Mouse (Mus musculus): ENCODE data around the gene Ptpn6.
"Not testable (repeated sequence)": the region's sequence is repeated elsewhere in the genome, so short reads cannot be mapped to it uniquely, and the experiment has no call there.

The Ptpn6 gene

DNA sequence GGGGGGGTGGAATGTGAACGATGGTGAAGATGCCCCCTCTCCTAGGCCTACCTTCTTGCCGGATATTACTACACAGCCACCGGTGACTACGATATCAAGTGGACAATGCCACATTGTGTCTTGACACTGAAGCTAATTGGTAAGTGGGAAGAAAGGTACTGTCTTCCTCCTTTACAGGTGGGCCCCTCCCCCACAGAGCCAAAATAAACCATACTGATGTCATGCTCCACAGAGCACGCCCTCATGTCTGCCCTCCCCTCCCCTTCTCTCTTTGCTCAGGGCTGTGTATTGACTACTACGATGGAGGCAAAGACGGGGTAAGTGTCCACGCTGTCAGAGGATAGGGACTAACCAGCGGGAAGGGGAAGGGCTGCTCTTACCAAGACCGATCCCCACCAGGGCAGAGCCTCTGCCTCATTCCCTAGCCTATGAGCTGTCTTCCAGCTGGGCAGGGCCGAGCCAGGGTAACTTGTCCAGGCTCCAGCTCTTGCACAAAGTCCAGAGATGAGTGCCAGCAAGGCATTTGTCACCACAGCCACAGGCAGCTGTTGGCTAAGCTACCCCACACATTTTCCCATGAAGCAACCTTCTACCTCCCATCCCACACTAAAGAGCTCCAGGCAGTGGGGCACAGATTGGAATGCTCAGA lies 38.4 kb downstream of the Ptpn6 start:
- no peak for DNase-seq (ENCODE audit: extremely low spot score, low spot score)

DNA sequence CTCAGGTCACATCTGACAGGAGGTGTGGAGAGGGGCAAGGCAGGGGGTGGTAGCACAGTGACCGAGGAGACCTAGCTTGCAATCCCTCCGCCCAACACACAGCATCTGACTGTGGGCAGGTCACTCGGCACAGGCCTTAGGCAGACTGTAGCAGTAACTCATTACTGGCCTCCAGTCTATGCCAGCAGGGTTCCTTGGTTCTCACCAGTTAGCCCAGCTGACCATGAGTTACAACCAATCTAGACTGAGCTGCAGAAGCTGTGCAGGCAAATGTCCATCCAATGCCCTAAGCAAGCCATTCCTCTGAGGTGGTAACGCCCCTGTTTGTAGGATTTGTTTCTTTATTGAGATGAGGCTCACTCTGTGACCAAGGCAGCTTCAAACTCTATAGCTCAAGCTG lies 39.1 kb downstream of the Ptpn6 start:
- no peak for DNase-seq (ENCODE audit: extremely low spot score, low spot score)

DNA sequence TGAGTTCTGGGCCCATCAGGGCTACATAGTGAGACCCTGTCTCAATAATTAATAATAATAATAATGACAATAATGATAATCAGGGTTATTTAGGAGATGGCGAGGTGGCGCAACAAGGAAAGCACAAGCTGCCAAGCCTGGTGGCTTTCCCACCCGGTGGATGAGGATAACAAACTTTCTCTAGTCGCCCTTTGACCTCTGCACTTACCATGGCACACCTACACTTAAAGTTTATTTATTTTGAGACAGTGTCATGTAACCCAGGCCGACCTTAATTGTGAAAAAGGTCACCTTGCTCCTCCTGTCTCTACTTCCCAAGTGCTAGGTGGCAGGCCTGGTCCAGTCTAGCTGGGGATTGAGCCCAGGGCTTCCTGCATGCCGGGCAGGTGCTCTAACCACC lies 39.8 kb downstream of the Ptpn6 start:
- no peak for DNase-seq (ENCODE audit: extremely low spot score, low spot score)

DNA sequence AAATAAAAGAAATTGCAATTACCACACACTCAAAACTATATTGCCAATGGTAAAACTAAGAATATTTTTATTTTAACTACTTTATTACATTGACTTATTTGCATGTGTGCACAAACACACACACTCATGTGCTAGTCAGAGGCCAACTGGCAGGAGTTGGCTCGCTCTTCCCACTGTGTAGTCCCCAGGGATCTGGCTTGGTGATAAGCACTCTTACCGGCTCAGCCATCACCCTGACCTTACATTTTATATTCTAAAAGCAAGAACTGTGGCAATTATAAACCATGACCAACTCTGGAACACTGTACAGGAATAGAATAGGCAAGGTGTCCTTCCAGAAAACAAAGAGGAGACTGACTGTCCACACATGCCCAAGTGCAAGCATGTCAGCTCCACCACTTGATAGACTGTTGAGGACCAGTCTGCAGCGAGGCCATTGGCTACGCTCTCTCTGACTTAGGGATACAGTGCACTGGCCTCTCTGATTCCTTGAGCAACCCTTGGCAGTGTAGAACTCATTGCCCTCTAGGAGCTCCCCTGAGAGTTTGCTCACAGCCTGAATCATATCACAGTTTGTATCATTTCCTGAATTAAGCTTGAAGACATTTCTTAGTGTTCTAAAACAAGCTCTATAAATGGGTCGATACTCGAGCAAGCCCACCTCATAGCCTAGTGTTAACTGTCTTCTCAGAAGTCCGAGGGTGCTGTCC lies 41.9 kb downstream of the Ptpn6 start:
- DNase-seq (ENCODE audit: extremely low spot score, low spot score), result no peak

DNA sequence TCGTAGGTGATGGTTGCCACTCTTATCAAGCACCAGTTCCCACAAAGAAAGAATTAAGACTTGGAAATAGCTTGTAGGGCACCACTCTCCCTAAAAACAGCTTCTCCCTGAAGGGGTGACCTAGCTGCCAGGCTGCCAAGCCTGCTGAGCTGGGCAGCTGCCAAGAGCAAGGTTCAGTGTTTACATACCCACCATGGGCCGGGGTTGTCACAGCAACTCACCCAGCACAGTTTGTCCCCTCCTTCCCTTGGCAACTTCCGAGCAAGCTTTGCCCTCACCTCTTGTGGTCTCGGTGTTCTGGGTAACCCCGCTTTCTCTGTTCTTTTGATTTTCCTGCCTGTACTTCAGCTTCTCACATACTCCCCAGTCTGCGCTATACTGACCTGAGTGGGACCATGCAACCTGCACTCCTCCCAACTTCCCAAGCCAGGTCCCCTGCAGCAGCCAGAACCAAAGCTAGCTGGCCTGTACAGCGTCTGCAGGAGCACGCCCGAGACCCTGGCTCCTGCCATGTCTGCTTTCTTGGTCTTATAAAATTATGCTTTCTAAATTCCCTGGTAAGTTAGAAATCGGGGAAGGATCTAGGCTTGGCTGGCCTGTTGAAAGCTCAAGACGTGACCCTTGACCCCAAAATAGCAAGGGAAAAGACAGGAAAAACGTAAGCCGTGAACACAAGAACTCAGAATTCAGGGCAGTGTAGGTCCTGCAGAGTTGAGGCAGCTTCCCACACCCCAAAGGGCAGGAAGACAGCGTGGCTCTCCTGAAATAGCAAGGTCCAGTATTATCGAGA lies 44.2 kb downstream of the Ptpn6 start:
- no peak for DNase-seq (ENCODE audit: extremely low spot score, low spot score)

DNA sequence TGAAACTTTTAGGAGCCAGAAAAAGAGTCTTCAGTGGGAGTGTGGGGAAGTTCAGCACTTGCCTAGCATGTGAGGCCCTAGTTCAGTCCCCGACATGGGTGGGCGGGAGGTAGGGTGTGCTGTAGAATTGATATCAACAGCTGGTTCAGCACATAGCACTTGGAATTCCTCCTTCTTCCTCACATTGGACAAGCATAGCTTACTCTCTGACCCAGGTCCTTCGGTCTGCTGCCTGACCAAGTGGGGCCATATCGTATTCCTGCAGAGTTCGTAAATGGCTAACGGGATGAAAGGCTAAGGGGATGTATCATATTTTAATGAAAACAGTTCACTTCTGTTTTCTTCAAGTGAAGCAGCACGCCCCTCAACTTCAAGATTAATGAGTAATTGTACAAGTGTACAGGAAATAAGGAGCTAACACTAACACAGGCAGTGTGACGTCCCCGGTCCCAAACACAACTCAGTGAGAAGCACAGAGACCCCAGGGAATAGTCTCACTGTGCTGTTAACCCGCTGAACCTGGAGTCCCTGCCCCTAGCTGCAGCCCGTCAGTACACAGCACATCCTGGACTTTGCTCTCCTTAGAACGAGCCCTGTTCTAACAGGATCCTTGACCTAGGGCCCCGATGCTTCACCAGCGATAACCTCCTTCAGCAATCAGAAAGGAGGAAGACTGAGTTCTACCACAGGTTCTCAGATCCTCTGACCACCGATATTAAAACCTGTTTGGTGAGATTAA lies 45.1 kb downstream of the Ptpn6 start:
- DNase-seq (ENCODE audit: extremely low spot score, low spot score), result no peak

DNA sequence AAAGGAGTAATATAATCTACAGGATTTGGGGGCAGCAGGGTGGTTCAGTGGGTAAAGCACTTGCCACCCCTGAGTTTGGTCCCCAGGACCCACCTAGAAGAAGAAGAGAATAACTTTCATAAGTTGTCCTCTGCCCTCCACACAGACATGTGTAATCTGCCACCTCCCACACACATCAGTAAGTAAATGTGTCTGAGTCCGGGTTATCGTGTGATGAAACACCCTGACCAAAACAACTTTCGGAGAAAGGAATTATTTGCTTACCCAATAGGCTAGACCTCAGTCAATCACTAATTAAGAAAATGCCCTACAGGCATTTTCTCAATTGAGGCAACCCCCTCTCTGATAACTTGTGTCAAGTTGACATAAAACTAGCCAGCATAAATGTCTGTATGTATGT lies 48.0 kb downstream of the Ptpn6 start:
- DNase-seq (ENCODE audit: extremely low spot score, low spot score), result no peak

DNA sequence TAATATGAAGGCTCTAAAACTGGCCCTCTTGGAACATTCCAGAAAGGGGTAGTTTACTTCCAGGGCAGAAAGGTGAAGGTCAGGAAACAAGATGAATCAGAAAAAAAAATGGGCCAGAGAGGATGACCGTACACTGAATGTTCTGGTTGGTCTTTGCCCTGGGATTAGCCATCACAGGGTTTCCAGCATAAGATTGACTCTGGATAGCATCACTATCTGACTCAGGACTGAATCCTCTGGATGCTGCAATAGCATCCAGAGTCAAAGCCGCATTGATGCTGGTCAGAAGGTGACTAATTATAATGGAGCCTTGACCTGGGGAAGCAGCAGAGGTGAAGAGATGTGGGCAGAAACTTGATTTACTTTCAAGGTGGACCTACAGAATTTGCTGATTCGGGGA lies 49.5 kb downstream of the Ptpn6 start:
- no peak for DNase-seq (ENCODE audit: extremely low spot score, low spot score)

DNA sequence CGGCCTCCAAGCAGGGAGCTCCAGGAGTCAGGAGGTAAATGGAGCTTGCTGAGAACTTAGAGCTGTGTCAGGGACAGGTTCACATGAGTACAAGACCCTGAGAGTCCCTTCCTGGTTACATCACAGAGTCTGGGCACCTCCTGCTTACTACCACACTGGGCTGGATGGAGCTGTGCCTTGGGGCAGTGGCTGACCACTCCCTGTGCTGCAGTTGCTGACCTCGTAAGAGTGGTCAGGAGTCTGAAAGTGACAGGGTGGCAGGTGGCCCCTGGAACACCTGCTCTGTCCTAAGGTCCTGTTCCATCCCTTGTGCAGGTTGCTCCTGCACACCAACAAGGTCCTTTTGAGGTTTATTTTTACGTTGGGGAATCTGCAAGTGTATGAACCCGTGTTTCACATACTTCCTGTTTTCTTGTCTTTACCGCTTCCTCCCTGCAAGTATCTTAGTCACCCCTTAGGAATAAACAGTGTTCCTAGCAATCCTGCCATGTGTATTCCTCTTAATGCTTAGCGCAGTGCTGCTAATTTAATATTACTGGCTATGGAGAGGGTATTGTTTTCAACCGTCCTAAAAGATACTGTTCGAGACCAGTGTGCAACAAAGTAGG lies 50.3 kb downstream of the Ptpn6 start:
- no peak for DNase-seq (ENCODE audit: extremely low spot score, low spot score)

DNA sequence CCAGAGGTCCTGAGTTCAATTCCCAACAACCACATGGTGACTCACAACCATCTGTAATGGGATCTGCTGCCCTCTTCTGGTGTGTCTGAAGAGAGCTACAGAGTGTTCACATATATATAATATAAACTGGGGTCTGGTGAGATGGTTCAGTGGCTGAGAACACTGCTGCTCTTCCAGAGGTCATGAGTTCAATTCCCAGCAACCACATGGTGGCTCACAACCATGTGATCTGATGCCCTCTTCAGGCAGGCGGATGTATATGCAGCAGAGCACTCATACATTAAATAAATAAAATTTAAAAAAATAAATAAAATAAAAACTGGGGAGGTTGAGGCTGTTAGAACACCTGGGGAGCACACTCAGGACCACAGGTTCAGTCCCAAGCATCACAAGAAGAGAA lies 51.9 kb downstream of the Ptpn6 start:
- DNase-seq (ENCODE audit: extremely low spot score, low spot score), result not testable (repeated sequence)

DNA sequence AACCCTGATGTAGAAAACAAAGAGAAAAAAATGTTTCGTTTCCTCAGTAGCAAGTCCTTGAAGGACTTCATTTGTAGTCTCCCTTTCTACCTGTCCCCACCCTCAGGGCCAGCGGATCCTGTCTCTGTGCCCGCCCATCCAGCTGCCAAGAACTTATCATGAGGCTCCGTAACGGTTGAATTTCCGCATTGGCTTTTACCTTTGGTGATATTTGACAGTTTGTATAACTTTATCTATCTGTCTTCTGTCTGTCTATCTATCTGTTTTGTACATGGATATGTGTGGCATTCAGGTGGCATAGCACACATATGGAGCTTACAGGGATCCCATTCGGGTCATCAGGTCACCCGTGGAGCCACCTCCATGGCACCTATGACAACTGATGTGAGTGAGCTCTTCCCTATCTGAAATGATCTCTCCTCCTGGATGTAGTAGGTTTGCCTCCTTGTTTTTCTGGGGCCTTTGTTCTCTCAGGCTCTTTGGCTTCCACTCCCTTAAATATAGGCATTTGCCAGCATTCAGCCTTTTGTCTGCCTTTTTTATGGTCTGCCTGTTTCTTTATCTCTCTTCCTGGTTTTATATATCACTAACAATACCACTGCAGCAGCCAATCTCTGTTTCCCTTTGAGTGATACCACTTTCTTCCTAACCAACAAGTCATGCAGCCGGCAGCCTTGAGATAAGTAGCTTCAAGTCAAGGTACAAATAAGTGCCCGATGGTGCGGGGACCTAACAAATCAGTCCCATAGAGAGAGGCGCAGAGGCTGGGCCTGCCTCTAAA lies 52.7 kb downstream of the Ptpn6 start:
- DNase-seq (ENCODE audit: extremely low spot score, low spot score), result no peak

DNA sequence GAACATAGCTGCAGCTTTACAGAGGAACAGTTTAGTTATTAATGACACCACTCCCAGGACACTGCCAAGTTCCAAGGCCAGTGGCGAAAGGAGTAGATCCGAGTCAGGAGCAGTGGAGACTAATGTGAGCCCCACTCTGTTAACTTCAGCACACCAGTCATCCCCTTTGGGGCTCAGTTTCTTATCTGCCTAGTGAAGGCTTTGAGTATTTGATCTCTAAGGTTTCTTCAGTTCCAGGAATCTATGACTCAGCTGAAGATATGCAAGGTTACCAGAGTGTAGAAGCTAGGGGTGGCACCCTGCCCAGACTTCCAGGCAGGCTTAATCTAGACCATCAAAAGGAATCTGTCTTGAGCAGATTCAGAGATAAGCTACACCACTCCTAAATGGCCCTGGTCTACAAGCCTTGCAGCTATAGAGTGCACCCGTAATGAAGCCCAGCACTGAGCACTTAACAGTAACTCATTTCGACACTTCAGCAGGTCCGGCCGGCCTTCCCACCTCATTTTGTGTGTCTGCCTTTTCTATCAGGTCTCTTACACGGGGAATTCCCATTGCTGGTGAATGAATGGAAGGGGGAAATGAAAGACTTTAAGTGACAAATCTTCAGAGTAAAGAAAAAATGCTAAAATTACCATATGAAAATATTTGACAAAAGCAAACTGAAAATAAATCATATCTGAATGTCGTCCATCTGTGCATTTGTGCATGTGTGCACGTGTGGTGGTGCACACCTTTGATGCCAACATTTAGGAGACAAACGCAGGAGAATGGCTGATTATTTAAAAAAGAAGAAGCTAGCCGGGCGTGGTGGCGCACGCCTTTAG lies 54.7 kb downstream of the Ptpn6 start:
- DNase-seq (ENCODE audit: extremely low spot score, low spot score), result no peak

DNA sequence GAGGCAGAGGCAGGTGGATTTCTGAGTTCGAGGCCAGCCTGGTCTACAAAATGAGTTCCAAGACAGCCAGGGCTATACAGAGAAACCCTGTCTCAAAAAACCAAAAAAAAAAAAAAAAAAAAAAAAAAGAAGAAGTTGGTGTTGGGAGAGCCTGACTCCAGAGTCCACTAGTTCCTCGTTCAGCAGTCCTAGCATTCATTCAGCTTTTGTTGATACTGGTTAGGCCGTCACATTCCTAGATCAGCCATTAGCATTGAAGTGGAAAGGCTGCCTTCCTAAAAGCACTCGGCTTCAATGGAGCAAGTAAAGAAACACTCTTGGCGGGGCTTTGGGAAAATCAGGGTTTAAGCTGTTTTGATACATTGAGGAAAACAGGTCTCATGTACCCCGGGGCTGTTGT lies 56.2 kb downstream of the Ptpn6 start:
- DNase-seq (ENCODE audit: extremely low spot score, low spot score), result not testable (repeated sequence)

DNA sequence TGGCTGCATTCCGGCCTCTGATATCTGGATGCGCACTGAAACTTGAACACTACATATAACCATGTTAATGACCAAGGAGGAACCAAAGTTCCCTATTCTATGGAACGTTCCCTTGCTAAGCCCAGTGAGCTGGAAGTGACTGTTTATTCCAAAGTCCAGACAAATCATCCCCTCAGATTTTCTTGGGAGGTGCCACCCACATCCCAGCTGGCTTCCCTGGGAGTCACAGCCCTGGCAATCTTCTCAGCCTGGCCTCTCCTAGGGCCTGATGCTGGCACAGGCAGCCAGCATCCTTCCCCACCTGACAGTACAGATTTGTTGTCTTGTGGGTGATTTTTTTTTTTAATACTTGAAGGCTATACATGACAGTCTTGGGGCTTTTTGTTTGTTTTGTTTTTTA lies 59.0 kb downstream of the Ptpn6 start:
- no peak for DNase-seq (ENCODE audit: extremely low spot score, low spot score)

DNA sequence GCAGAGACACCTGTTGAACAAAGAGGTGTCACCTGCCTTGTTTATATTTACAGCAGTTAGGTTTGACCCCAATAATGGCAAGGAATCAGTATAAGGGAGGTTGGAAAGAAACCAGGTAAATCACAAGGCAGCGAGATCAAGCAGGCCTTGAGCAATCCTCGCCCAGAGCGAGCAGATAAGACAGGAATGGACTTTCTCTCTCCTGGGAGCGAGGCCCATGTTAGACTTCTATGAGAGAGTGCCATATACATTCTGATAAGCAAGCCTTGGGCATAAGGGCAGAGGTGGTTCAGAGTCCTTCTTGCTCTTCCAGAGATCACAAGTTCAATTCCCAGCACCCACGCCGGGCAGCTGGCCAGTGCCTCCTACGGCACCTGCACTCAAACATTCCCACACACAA lies 59.7 kb downstream of the Ptpn6 start:
- DNase-seq (ENCODE audit: extremely low spot score, low spot score), result no peak

DNA sequence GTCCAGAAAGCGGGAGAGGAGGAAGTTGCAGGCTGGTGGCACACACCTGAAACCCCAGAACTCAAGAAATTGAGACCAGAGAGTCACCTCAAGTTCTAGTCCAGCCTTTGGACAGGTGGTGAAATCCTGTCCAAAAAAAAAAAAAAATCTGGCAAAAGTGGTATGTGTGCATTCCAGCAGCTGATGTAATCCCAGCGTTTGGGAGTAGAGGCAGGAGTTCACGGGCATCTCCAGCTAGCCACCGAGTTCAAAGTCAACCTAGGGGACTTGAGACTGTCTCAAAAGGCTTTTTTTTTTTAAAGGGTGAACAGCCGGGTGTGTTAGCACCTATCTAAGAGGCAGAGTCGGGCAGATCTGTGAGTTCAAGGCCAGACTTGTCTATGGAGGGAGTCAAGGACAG lies 62.3 kb downstream of the Ptpn6 start:
- DNase-seq (ENCODE audit: extremely low spot score, low spot score), result no peak

DNA sequence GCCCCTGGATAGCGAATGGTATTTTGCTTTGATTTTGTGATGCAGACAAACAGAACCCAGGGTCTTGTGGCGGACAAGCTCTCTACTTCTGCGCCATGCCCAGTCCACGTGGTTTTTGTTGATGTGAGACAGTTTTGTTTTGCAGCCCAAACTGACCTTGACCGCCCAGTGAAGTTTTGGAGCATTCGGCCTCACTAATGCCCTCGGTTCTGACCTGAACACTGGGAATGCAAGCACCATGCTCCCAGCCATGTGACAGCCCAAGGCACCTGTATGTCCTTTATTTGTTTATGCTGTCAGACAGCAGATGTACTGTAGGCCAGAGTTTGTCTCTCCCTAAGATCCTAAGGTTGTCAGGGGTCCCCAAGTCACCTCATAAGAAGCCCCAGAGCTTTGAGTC lies 63.9 kb downstream of the Ptpn6 start:
- DNase-seq (ENCODE audit: extremely low spot score, low spot score), result no peak

DNA sequence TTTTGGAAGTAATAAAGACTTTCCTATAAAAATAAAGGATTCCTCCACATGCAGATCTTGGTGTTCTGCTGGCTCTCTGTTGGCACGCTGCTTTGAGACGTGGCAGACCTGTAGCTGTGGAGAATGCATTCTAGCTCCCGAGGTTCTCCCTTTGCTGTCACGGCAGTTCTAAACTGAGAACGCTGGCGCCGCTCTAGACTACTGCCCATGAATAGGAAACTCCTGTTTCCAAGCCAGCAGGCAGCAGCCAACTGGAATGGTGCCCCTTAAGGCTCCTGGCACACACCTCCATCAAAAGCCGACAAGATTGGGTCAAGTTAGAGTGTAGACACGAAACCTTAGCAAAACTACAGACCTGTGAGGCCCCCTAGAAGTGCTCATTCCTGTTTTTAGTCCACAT lies 64.9 kb downstream of the Ptpn6 start:
- no peak for DNase-seq (ENCODE audit: extremely low spot score, low spot score)

DNA sequence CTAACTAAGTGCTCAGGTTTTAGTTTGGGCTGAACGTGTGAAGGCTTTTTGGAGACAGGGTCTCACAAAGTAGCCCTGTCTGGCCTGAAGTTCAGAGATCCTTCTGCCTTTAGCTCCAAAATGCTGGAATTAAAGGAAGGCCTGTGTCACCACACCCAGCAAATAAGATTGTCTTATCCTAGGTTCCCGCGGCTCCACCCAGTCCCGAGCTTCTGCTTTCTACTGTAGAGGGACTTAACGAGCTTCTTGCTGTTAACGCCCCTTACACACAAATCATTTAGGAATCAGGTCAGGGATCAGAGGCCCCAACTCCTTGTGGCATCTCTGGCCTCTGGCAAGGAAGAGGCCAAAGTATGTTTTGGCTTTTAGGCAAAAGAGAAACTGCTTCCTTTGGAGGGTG lies 66.4 kb downstream of the Ptpn6 start:
- DNase-seq (ENCODE audit: extremely low spot score, low spot score), result no peak

Data from neural tube, embryonic 10.5 days (tissue).